ENCODE assay signal across 8 mouse cellular contexts in the genomic region with DNA sequence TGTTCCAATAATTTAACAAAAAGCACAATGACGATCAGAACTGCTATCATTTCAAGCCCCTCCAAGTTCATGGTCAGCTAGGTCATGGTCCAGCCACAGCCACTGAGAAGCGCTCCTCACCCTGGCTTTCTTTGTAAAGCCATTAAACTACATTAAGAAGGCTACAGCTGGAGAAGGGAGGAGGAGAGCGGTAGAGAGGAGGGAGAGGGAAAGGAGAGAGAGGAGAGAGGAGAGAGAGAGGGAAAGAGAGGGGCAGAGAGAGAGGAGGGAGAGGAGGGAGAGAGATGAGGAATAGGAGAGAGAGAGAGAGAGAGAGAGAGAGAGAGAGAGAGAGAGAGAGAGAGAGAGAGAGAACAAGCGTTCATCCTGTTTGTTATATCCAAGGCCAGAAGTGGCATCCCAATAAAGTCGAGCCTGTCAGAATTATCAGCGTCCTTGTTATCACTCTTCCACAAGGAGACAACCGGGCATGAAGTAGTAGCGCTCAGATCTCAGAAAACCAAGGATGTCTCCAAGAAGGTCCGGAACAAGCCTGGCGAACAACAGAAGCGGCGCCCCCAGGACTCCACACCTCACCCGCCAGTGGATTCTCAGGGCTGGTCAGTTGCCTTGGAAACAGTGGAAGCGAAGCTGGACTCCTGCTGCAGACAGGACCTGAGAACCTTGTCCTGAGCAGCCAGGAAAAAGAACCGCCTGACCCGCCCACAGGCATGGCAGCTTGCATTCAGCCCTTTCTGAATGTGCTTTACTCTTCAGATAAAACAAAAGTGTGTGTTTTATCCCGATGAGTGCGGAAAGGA.
DNase-seq lines count a peak whose midpoint lies in the region; ATAC-seq and TF ChIP-seq lines count a peak whose summit lies in the region.
"Had no signal": no experiment of that assay in that cellular context is flagged by ENCODE, and none has a peak within 500 bp of the region (broad histone marks: within the 10 kb centered on the region; RNA-seq: fewer than 3 reads in every experiment).

No protein-coding gene starts in this region.

- ATAC-seq in intestine, embryonic 14.5 days (replicated peaks; ENCODE audit: low FRiP score, low TSS enrichment, low read depth): no peak
- ATAC-seq in lung, postnatal 0 days: peak; percentile 87

- no peak overlapping the region for H3K27ac ChIP-seq in intestine, embryonic 14.5 days (ENCODE audit: low read depth)
- no peak overlapping the region for H3K27ac ChIP-seq in lung, postnatal 0 days (ENCODE audit: low read length)
- H3K27ac ChIP-seq: liver, embryonic 14.5 days had no signal

- no peaks in the 10 kb centered on the region for H3K4me1 ChIP-seq in intestine, embryonic 14.5 days (replicated peaks; ENCODE audit: control insufficient read depth, insufficient read depth, low read length)
- H3K4me1 ChIP-seq in lung, postnatal 0 days (ENCODE audit: insufficient read depth, low read depth, low read length): no peaks in the 10 kb centered on the region

- TF ChIP-seq EP300 in lung, postnatal 0 days (IDR thresholded peaks at IDR 0.05): no peak

- H3K36me3 ChIP-seq in intestine, embryonic 14.5 days (ENCODE audit: control insufficient read depth, insufficient read depth, low read length): no peaks in the 10 kb centered on the region
- H3K36me3 ChIP-seq in lung, postnatal 0 days (ENCODE audit: insufficient read depth, low read length): no peaks in the 10 kb centered on the region

- 7% methylated on average over 18 of the region's 18 CpGs for WGBS in intestine, embryonic 14.5 days
- 5% methylated on average over 18 of the region's 18 CpGs for WGBS in lung, postnatal 0 days

- H3K9ac ChIP-seq in intestine, embryonic 14.5 days (ENCODE audit: low read length): peak overlapping the region; percentile 13; the same call in 1 of the 2 replicates
- H3K9ac ChIP-seq in lung, postnatal 0 days (replicated peaks; ENCODE audit: low read depth): no peak overlapping the region
- H3K9ac ChIP-seq: liver, embryonic 14.5 days had no signal

- DNase-seq in ES-CJ7 (ENCODE audit: low read depth, low spot score) (peak; percentile 5), R1 (ENCODE audit: low read depth, low spot score) (peak; percentile 47)
- peak; percentile 9 for DNase-seq in embryo, embryonic 11.5 days (ENCODE audit: low read depth, low spot score)
- DNase-seq in intestine, embryonic 14.5 days (ENCODE audit: low spot score): peak; percentile 55
- peak; percentile 39 for DNase-seq in lung, postnatal 0 days (ENCODE audit: low spot score)
- peak; percentile 11 for DNase-seq in right cerebral cortex, postnatal 14 days
- no peak for DNase-seq in gastrocnemius, postnatal 4 days (ENCODE audit: low spot score in 2 of 2)

- H3K4me3 ChIP-seq in intestine, embryonic 14.5 days (ENCODE audit: low read depth, low read length): peak overlapping the region; percentile 18; the same call in 1 of the 2 replicates
- H3K4me3 ChIP-seq in lung, postnatal 0 days (ENCODE audit: low read depth, low read length): peak overlapping the region; percentile 29

- no peak for TF ChIP-seq CTCF in lung, postnatal 0 days (IDR thresholded peaks at IDR 0.05)

- no peaks in the 10 kb centered on the region for H3K27me3 ChIP-seq in intestine, embryonic 14.5 days (replicated peaks; ENCODE audit: control insufficient read depth, insufficient read depth, low read length)
- H3K27me3 ChIP-seq in lung, postnatal 0 days (replicated peaks; ENCODE audit: insufficient read depth, low read length): no peaks in the 10 kb centered on the region

- H3K4me2 ChIP-seq in intestine, embryonic 14.5 days (ENCODE audit: low read length): peak overlapping the region; percentile 53
- peak overlapping the region; percentile 50 for H3K4me2 ChIP-seq in lung, postnatal 0 days (replicated peaks; ENCODE audit: low read depth, low read length)

- H3K9me3 ChIP-seq in intestine, embryonic 14.5 days (ENCODE audit: control insufficient read depth, low read length): no peaks in the 10 kb centered on the region
- H3K9me3 ChIP-seq in lung, postnatal 0 days (ENCODE audit: low read length): no peaks in the 10 kb centered on the region

Comparison
In these comparisons a context has a peak if more than half of its experiments do, and no peak if none do; other contexts are left out.
1. DNase-seq: peak in ES-CJ7 (single experiment), R1 (single experiment), embryo, embryonic 11.5 days (single experiment), intestine, embryonic 14.5 days (single experiment), lung, postnatal 0 days (single experiment) and right cerebral cortex, postnatal 14 days (single experiment); none in gastrocnemius, postnatal 4 days (0 of 2).